Mouse (Mus musculus): ENCODE measurements around the gene Zfp213.
A peak's percentile ranks its signal among the peaks of the same experiment; 100 is the strongest.
"Not testable (repeated sequence)": the region's sequence is repeated elsewhere in the genome, so short reads cannot be mapped to it uniquely, and the experiment has no call there.

Gene Zfp213

DNA sequence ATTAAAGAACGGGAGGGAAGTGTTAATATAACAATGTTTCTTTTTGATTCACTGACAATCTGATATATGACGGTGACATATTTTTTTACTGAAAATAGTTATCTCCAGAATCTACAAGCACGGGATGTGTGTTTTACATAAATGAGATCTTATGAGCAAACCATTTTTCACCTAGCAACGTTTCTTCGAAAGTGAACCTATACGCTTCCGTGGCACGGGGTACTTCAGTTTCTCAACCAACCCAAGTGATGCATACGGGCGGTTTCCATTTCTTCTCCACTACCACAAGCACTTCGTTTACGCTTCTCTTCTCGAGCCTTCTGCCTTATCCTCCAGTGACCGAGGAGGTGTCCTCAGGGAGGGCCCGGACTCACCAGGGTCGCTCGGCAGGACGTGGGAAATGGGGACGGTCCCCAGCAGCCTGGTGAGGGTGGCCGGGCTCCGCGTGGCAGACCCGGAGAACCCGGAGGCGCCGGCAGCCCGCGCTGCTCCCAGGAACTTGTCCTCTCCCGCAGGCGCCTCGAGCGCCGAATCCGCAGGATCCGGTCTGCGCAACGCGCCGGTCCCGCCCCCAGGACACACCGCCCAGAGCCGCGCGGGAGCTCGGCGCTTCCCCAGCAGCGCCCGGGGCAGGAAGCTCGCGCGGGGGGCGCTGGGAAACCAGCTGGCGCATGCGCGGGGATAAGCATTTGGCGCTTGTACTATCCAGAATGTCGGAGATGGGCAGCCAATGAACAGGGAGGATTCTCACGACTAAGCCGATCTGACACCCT, at the start of gene Zfp213:
Gene Zfp213, minus strand, starts transcription at position 644 of the 773 bp plus-strand sequence.
- DNase-seq, result peak; percentile 97

DNA sequence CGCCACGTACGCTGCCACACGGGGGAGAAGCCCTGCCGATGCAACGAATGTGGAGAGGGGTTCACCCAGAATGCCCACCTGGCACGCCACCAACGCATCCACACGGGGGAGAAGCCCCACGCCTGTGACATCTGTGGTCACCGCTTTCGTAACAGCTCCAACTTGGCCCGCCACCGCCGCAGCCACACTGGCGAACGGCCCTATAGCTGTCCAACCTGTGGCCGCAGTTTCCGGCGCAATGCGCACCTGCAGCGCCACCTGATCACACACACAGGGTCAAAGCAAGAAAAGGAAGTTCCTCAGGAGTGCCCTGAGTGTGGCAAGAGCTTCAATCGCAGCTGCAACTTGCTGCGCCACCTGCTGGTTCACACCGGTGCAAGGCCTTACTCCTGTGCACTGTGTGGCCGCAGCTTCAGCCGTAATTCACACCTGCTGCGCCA, 46.3 kb upstream of the Zfp213 start:
- peak; percentile 28 for DNase-seq

DNA sequence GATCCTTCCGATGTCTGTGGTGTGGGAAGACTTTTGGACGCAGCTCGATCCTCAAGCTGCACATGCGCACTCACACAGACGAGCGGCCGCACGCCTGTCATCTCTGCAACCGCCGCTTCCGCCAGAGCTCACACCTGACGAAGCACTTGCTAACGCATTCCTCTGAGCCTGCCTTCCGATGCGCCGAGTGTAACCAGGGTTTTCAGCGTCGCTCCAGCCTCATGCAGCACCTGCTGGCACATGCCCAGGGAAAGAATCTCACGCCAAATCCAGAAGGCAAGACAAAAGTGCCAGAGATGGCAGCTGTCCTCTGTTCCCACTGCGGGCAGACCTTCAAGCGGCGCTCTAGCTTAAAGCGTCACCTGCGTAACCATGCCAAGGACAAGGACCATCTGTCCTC, 45.6 kb upstream of the Zfp213 start:
- no peak for DNase-seq

DNA sequence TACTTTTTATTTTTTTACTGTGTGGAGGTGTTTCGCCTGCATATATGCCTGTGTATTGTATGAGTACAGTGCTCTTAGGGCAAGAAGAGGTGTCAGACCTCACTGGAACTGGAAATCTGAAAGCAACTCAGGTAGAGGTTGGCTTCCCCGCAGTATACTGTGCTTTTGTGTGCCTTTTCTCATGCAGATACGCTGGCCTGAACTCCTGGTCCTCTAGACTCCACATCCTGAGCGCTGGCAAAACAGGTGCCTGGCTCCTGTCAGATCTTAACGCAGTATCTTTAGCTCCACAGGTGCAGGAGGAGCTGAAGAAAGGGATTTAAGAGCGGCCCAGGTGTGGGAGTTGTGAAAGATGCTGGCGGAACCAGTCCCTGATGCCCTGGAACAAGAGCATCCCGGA, 41.2 kb upstream of the Zfp213 start:
- no peak for DNase-seq

DNA sequence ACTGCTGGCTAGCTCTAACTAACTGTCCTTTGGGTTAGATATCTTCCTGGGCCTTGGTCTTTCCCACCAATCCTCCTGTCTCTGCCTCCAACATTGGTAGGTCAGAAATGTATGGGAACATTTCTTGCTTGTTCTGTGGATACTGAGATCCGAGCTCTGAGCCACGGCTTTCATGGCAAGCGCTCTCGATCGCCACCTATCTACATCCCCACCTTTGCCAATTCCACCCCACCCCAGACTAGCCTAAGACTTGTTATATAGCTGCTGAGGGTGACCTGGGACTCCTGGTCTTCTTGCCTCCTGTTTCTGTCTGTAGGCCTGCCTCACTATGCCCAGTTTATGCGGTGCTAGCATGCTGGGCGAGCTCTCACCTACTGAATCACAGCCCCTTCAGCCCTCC, 40.4 kb upstream of the Zfp213 start:
- DNase-seq, result no peak

DNA sequence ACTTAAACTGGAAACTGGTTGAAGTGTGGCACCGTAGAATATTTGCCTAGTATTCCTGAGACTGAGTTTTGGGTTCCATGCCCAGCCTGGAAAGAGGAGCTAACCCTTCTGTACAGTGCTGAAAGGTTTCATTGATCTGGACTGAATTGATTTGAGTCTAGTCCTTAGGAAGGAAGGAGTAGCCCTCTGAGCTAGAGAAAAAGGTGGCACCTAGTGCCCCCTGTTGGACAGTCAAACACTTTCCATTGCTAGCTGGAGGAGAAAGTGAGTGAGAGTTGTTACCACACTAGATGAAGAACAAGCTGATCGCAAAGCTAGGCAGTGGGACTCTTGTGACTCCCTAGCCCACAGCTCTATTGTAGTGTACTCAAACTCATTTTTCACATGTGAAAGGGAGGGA, 39.5 kb upstream of the Zfp213 start:
- DNase-seq, result no peak

DNA sequence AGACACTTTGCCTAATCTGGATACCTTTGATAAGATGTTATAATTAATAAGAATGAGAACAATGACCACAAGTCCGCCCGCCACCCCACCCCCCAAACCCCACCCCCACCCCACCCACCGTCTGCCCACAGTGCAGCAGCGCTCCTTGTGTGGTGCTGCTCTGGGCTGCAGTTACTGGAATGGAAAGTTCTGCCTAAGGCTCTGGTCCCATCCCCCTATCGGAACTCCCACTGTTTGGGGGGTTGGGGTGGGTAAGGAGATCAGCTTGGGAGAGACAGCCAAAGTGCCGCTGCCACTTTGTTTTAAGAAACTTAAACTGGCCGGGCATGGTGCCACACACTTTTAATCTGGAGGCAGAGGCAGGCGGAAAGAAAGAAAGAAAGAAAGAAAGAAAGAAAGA, 39.0 kb upstream of the Zfp213 start:
- no peak for DNase-seq

DNA sequence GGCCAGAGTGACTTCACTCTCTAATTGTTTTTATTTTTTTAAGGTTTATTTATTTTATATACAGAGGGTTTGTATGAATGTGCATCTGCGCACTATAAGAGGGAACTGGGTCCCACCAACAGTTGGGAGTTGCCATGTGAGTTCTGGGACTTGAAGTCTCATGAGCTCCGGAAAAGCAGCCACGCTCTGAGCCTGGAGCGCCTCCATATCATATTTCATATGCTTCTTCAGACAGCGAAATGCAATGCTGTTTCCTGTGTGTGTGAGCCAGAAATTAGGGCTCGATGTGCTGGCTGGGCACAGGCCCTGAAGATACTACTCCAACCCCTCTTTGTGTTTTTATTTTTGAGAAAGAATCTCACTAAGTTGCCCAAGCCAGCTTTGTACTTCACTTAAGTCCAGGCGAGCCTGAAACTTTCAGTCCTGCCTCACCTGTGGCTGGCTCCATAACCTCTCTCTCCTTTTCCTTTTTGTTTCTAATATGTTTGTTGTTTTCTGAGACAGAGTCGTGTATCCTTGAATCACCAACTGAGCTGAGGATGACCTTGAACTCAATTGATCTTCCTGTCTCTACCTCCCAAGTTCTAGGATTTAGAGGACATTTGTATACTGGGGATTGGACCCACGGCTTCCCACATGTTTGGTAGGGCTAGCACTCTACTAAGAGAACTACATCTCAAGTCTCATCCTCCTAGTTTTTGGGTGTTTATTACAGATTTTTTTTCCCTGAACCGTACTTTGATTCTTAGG, 38.0 kb upstream of the Zfp213 start:
- no peak for DNase-seq

DNA sequence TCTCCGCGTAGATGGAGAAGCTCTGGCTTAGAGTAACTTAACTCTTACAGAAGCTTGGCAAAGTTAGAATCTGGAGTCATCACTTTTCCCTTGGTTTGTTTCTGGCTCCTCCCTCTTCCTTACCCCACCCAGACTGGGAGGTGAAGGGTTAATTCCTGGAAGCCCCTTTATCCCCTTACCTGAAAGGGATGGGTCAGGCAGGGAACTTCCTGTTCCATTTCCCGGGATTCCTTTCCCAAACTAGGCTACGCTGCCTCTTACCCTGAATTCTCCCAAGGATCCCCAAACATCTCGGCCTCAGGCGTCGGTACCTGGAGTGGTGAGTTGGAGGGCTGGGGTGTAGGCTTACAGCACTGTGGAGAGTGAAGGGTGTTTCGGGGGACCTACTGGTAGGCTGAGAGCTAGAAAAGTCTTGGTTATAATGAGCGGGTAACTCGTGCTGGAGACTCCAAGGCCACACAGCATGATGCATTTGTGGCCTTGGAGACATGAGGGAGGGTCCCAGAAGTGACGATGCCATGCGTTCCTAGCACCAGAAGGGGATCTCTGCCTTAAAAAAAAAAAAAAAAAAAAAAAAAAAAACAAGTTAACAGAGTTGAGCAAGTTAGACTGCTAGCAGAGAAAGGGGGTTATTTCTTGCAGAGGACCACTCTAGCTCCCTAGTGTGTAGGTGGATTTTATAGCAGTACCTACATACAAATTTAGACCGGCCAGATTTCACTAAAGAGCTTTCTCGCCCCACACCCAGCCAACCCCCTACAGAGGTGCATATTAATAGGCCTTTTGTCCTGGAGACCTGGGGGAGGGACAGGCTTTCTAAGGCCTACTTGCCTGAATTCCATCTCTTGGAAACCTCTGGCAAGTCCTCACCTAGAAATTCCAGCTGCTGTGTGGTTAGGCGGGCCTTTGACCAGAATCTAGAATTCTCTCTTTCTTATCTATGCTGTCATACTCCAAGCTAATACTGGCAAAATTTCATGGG, 36.9 kb upstream of the Zfp213 start, which contains the start of gene Zscan10:
Gene Zscan10, plus strand, starts transcription at position 216 of the 982 bp plus-strand sequence.
- no peak for DNase-seq

DNA sequence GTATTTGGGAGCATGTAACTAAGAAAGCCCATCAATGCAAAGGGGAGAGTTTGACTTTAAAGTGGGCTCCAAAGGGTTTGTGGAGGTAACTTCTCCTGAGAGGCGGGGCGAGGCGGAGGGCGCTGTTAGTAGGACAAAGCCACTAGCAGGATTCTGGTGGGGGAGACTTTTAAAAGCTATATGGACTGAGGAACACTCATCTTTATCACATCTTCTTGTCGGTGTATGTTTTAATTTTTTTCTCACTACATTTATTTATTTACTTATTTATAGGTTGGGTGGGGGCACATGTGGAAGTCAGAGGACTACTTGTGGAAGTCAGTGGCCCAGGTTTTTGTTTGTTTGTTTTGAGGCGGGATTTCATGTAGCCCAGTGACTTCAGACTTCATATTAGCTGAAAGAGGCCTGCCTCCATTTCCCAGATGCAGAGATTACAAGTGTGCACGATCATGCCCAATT, 35.6 kb upstream of the Zfp213 start:
- DNase-seq, result no peak

DNA sequence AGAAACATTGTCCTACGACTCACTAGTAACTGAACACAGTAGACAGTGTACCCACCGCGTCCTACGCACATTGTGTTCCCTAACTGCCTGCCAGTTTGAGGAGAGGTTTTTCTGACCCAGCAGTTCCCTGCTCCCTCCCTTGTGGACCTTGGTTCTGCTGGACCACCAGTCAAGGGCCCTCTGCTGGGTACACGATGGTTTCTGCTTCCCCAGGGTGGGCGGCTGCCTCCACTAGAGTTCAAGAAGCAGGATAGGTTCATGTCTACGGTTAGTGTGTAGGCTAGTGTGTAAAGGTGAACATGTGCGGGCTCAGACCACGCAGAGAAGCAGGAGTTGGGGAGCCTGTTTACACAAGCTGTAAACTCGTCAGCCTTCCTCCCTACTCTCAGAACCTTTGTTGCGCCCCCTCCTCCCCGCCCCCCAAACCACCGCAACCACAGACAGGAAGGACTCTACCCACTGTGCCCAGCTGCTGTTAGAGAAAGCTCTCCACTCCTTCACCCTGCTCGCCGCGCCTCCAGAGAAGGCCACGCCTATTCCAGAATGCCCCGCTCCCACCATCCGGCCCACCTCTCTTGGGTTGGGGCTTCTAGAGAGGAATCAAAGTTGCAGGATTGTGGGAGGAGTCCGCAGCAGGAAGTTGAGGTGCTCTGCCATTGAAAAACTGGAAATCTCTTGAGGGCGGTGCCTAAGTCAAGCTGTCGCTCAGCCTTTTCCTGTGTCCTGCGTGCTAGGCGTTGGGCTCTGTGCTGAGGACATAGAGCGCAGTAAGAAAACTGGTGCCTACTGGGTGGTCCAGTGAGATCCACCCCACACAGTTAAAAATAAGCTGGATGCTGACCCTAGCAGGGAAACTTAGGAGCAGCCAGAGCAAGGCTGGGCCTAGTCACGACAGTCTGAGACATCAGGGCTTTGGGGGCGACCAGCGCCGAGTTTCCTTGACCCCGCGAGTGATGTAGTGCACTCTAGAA, 34.8 kb upstream of the Zfp213 start, which contains the start of gene Zfp13:
Gene Zfp13, minus strand, starts transcription at position 906 of the 971 bp plus-strand sequence.
- peak; percentile 67 for DNase-seq

DNA sequence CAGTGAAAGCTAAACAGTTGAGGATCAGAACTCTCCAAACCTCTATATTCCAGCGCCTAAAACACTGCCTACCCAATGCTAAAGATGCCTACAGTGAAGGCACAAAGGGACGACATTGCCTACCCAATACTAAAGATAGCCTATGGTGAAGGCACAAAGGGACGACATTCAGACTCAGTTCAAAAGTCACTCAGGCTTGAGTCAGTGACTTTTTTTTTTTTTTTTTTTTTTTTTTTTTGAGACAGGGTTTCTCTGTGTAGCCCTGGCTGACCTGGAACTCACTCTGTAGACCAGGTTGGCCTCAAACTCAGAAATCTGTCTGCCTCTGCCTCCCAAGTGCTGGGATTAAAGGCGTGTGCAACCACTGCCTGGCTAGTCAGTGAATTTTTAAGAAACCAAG, 31.1 kb upstream of the Zfp213 start:
- not testable (repeated sequence) for DNase-seq

DNA sequence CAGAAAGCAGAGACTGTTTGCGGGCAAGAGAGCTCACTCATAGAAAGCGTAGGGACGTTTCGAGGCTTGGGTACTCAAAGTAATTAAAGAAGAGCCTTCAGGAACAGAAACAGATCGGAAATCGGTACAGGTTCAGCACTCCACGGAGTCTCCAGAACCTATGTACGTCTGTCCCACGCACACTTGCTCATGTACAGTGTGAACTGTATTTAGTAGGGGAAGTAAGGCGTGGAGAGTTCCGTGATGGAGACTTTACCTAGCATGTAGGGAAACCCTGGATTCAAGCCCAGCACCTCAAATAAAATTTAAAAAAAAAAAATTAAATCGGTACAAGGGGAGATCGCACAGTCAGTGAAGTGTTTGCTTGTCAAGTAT, 28.9 kb upstream of the Zfp213 start:
- DNase-seq, result no peak

DNA sequence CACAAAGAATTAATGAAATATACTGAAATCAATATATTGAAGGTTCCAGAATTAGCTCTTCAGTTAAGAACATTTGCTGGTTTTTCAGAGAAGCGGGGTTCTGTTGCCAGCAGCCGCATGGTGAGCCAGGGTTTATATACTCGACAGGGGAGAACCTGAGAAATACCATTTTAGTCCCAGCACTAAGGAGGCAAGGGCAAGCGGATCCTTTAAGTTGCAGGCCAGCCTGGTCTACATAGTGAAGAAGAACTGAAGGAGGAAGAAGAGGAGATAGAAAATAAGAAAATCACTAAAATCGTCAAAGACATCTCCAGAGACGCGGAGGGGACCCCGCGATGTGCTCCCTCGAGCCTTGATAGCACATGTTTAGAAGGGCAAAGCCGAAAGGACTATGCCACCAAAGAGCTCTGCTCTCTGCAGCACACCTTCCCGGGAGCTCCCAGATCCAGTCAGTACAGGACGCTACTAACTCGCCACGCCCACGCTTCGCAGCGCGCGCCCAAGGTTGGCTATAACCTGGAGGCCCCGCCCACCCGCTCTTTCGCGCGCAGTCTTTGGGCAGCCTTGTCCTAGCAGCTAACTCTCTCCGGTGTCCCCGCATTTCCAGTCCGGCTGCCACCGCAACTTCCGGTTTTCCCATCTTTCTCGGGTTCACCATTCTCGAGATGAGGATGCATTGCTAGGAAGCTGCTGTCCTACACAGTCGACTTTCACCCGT, 28.3 kb upstream of the Zfp213 start:
- peak; percentile 95 for DNase-seq

DNA sequence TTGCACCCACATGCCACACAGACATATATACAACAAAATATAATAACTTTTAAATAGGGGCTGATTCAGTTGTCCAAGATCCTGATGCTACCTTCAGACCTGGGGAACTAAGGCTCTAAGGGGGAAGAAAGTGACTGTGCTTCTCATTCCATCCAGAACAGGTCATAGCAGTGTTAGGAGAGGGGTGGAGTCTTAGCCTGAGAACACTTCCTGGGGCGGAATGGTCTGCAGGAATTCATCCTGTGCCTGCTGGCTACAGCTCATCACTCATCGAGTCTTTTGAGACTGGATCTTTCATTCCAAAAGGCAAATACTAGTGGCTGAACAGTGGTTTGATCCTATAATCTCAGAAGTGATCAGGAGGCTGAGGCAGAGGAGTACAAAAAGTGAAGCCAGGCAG, 23.2 kb upstream of the Zfp213 start:
- no peak for DNase-seq

DNA sequence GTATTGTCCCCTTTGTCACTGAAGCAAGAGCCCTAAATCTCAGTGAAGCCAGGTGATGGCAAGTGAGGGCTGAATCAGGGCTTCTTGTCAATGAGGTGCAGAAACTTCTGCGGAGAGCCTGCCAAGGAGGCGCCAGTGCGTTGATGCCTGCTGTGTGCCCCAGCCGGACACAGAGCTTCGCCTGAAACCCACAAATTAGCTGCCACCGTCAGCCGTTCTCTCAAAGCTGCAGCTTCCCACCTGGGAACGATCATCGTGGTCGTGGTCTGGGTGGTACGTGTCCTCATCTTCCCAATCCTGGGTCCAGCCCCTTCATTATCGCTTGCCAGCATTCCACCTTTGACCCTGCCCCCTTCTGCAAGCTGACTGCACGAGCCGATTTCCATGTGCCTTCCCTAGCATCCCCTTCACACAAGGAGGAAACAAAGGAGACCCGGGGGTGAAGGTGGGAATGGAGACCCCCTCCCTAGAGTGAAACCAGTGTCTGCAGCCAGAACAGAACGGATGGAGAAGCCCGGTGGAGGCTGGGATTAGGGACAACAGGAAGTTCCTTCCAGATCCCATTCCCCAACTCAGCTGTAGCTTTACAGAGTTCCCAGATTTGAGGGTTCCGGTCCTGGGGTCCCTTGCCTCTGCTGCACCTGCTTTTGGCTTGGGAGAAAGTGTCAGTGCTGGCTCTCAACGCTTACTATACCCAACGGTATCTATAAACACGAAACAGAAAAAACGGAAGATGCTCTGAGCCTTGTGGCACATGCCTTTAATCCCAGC, 21.9 kb upstream of the Zfp213 start:
- peak; percentile 73 for DNase-seq

DNA sequence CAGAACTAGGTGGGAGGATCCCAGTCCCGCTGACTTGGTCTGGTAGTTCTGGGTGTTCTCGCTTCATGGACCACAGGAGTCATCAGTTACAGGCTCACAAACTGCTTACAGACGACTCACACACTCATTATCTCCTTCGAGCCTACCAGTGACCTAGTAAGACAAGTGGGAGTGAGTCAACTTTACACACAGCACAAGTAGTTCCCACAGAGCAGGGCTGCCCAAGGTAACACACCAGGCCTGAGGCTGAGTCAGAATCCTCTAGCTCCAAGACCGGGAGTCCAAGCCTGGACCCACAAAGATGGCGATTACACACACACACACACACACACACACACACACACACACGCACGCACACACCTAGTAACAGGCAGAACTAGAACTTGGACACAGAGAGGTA, 20.7 kb upstream of the Zfp213 start:
- no peak for DNase-seq

DNA sequence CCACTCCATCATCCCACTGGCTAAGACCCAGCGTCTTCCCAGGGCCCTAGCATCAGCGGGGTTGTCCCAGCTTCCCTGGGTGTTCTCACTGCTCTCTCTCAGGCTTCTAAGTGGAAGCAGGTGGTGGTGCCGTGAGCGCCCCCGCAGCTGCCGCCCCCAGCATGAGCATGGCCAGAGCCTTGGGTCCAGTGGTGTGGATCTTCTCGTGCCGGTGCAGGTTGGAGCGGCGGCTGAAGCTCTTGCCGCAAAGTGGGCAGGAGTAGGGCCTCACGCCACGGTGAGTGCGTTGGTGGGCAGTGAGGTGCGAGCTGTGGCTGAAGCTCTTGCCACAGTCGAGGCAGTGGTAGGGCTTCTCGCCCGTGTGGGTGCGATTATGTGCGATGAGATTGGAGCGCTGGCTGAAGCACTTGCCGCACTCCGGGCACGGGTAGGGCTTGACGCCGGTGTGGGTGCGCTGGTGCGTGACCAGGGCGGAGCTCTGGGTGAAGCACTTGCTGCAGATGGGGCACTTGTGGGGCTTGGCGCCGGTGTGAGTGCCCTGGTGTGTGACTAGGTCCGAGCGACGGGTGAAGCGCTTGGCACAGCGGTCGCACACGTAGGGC, 12.0 kb upstream of the Zfp213 start:
- DNase-seq, result no peak

DNA sequence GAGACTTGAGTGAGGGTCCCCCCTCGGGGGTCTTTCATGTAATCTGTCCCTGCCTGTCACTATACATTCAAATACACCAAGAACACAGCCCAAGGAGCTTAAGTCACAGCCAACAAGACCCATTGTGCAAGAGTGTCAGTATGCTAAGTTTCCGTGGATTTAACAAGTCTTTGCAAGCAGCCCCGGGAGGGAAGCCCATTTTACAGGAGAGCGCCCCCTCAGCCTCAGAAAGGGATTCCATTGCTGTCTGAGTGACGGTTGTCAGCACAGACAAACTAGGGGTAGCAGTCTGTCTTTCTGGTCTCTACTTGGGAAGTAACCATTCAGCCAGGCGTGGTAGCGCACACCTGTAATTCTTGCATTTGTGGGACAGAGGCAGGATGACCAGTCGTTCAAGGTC, 10.1 kb upstream of the Zfp213 start:
- no peak for DNase-seq

DNA sequence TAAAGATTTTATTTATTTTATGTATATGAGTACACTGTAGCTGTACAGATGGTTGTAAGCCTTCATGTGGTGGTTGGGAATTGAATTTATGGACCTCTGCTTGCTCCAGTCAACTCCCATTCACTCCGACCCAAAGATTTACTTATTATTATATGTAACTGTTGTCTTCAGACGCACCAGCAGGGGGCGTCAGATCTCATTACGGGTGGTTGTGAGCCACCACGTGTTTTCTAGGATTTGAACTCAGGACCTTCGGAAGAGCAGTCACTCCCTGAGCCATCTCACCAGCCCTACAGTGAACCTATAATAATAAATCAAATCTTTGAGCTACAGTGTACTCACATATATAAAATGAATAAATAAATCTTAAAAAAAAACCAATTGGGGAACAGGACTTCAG, 8.0 kb upstream of the Zfp213 start:
- no peak for DNase-seq

Measured in right cerebral cortex, postnatal 25 days (tissue).